Mouse (Mus musculus): ENCODE results near the gene Vmn1r25.
"Not testable (repeated sequence)": the region's sequence is repeated elsewhere in the genome, so short reads cannot be mapped to it uniquely, and the experiment has no call there.

Gene Vmn1r25

DNA sequence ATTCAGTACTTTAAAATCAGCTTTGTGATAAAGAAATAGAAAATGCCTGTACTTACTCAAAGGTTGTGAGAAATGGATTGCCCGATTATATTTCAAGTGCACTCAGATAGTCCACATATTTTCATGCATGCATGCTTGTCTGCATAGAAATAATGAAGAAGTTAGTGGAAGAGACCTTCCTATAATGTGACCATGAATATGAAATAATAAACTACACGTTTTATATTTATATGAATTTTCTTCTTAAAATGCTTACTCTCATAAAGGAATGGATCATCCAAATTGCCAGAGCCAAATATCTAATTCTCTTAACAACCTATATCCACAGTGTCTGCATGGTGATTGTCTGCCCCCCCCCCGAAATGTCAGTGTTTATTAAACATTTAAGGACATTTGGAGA, at the start of gene Vmn1r25:
TSS of gene Vmn1r25 (minus strand) at position 101 of the 400 bp plus-strand sequence.
- no peak for DNase-seq (ENCODE audit: low read depth, low spot score)

DNA sequence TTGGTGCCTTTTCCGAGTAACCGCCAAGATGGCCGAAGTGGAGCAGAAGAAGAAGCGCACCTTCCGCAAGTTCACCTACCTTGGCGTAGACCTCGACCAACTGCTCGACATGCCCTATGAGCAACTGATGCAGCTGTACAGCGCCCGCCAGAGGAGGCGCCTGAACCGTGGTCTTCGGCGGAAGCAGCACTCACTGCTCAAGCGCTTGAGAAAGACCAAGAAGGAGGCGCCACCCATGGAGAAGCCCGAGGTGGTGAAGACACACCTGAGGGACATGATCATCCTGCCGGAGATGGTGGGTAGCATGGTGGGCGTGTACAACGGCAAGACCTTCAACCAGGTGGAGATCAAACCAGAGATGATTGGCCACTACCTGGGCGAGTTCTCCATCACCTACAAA, 36.9 kb upstream of the Vmn1r25 start:
- DNase-seq (ENCODE audit: low read depth, low spot score), result not testable (repeated sequence)

DNA sequence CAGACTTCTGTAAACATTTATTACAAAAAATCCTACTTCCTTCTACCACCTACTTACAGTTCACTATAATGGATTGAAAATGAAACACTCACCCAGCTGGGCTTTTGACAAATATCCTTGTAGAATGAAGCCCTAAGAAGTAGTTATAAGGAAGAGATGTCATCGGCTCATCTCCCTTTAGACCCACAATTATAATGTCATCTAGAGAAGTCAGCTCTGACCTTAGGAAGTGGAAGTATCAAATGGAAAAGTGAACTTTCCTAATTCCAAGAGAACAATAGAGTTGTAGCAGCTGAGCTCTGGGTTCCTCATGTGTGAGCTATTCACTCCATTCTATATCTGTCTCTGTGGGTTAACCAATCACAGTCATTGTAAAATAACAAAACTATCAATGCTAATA, 34.4 kb upstream of the Vmn1r25 start, which contains the start of gene Vmn1r26:
TSS of gene Vmn1r26 (minus strand) at position 101 of the 400 bp plus-strand sequence.
- no peak for DNase-seq (ENCODE audit: low read depth, low spot score)

DNA sequence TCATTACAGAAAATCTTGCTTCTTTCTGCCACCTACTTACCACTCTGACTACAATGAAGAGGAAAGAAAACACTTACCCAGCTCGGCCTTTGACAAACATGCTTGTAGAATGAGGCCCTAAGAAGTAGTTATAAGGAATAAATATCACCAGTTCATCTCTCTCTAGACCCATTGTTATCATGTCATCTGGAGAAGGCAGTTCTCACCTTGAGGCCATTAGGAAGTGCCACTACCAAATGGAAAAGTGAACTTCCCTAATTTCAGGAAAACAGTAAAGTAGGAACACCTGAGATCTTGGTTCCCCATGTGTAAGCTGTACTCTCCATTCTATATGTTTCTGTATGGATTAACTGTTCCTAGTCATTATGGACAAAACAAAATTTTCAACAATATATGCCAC, 19.2 kb downstream of the Vmn1r25 start, which contains the start of gene Vmn1r24:
TSS of gene Vmn1r24 (minus strand) at position 101 of the 400 bp plus-strand sequence.
- not testable (repeated sequence) for DNase-seq (ENCODE audit: low read depth, low spot score)

All from 3T3-L1 (cell line).